18 mouse cellular contexts compared by ENCODE assay signal in the genomic region with DNA sequence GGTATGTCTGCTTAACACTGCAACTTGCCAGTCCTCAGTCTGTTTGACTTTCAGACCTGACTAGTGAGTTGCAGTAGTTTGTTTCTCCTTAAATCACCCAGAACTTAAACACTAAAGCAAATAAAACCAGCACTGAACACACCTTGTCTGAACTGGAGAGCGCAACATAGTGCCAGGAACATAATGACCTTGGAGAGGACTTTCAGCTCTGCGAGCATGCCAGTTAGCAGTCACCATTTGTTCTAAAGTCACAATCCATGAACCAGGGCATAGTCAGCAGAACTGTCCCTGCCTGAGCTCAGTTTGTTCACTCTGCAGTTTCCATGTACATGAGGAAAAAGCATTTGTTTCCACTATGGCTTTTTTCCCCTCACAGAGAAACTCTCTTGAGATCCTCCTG.
DNase-seq lines count a peak whose midpoint lies in the region; ATAC-seq lines count a peak whose summit lies in the region.
"Had no signal": no experiment of that assay in that cellular context is flagged by ENCODE, and none has a peak within 500 bp of the region (broad histone marks: within the 10 kb centered on the region; RNA-seq: fewer than 3 reads in every experiment).

No protein-coding gene starts in this region.

- H3K27ac ChIP-seq in midbrain, embryonic 14.5 days (replicated peaks; ENCODE audit: low read depth, low read length): no peak overlapping the region
- H3K27ac ChIP-seq: forebrain, embryonic 13.5 days; hindbrain, embryonic 12.5 days; limb, embryonic 13.5 days had no signal

- H3K9me3 ChIP-seq in midbrain, embryonic 14.5 days (ENCODE audit: control insufficient read depth, low read length): no peaks in the 10 kb centered on the region
- H3K9me3 ChIP-seq: forebrain, embryonic 13.5 days; hindbrain, embryonic 12.5 days; limb, embryonic 13.5 days had no signal

- H3K27me3 ChIP-seq in midbrain, embryonic 14.5 days (ENCODE audit: control insufficient read depth, insufficient read depth, low read length): no peaks in the 10 kb centered on the region
- H3K27me3 ChIP-seq: forebrain, embryonic 13.5 days; hindbrain, embryonic 12.5 days; limb, embryonic 13.5 days; megakaryocyte, embryonic 14.5 days had no signal

- DNase-seq in adrenal gland, adult (ENCODE audit: inconsistent age in 2 of 2, low spot score in 1 of 2): peak; percentile 14 to 27
- no peak for DNase-seq in adrenal gland, adult 8-10 months
- DNase-seq in kidney, adult 8-10 months: peak; percentile 10 to 28
- no peak for DNase-seq in kidney, postnatal 4 days
- DNase-seq in kidney, postnatal 36 days: peak; percentile 8 to 11
- peak; percentile 63 for DNase-seq in lung, postnatal 36 days
- DNase-seq in layer of hippocampus, adult 8-10 months (ENCODE audit: low spot score in 2 of 2): no peak
- DNase-seq in midbrain, embryonic 14.5 days: no peak
- DNase-seq: adrenal gland, postnatal 10 days; cerebellum, adult 9-11 months; layer of hippocampus, postnatal 36 days; retina, postnatal 1 day; right cerebral cortex, postnatal 4 days had no signal

- H3K4me1 ChIP-seq in midbrain, embryonic 14.5 days (ENCODE audit: control insufficient read depth, insufficient read depth, low read length): no peaks in the 10 kb centered on the region
- H3K4me1 ChIP-seq: hindbrain, embryonic 12.5 days; limb, embryonic 13.5 days; megakaryocyte, embryonic 14.5 days had no signal

- H3K4me3 ChIP-seq in midbrain, embryonic 14.5 days (replicated peaks; ENCODE audit: low read depth, low read length): no peak overlapping the region
- H3K4me3 ChIP-seq: forebrain, embryonic 13.5 days; hindbrain, embryonic 12.5 days; limb, embryonic 13.5 days; megakaryocyte, embryonic 14.5 days had no signal

- no peaks in the 10 kb centered on the region for H3K36me3 ChIP-seq in midbrain, embryonic 14.5 days (ENCODE audit: control insufficient read depth, insufficient read depth, low read length)
- H3K36me3 ChIP-seq: hindbrain, embryonic 12.5 days; limb, embryonic 13.5 days had no signal

- no peak overlapping the region for H3K9ac ChIP-seq in midbrain, embryonic 14.5 days (replicated peaks; ENCODE audit: low read length)
- H3K9ac ChIP-seq: forebrain, embryonic 13.5 days; hindbrain, embryonic 12.5 days; limb, embryonic 13.5 days had no signal

- no peak overlapping the region for H3K4me2 ChIP-seq in midbrain, embryonic 14.5 days (ENCODE audit: low read length)
- H3K4me2 ChIP-seq: forebrain, embryonic 13.5 days; hindbrain, embryonic 12.5 days; limb, embryonic 13.5 days had no signal

- no peak for ATAC-seq in midbrain, embryonic 14.5 days (ENCODE audit: low FRiP score, low TSS enrichment)
- ATAC-seq: forebrain, embryonic 13.5 days; midbrain, embryonic 16.5 days had no signal

- WGBS in midbrain, embryonic 14.5 days: 94% methylated on average over 2 of the region's 2 CpGs

Comparison
In these comparisons a context has a peak if more than half of its experiments do, and no peak if none do; other contexts are left out.
1. DNase-seq: peak in adrenal gland, adult (2 of 2), kidney, adult 8-10 months (2 of 2), kidney, postnatal 36 days (2 of 2) and lung, postnatal 36 days (single experiment); none in adrenal gland, adult 8-10 months (single experiment), kidney, postnatal 4 days (0 of 2), layer of hippocampus, adult 8-10 months (0 of 2) and midbrain, embryonic 14.5 days (single experiment).